Mouse (Mus musculus) cortical plate, adult 2 months (tissue): Measurements from ENCODE around the gene Rsf1. TPM values are rescaled to one million over a fixed set of nuclear protein-coding genes. Genes with fewer than 3 reads are reported as not detected.

Experiments used
- H3K27ac ChIP-seq: fragments of 200-500 bp; 2 replicates; pipeline ENCODE4 v1.5.1; 2012; ENCODE audit warnings: low read length, control low read depth, inconsistent platforms; ENCODE audit not compliant: insufficient read depth
- H3K4me1 ChIP-seq: fragments of 200-500 bp; 2 replicates; pipeline ENCODE4 v1.6.1; 2011; ENCODE audit warnings: low read length; ENCODE audit not compliant: control insufficient read depth, insufficient read depth
- H3K4me3 ChIP-seq: fragments of 200-500 bp; 2 replicates; pipeline ENCODE4 v1.5.1; 2011; ENCODE audit warnings: mild to moderate bottlenecking, low read length, control low read depth; ENCODE audit not compliant: insufficient read depth
- CTCF ChIP-seq: fragments of 200-500 bp; IDR thresholded peaks from 2 replicates; pipeline ENCODE4 v1.5.1; 2011; ENCODE audit warnings: mild to moderate bottlenecking, control low read depth, low read length; ENCODE audit not compliant: insufficient read depth; ENCODE audit errors: extremely low read depth
- POLR2A ChIP-seq: fragments of 200-500 bp; IDR thresholded peaks from 2 replicates; pipeline ENCODE4 v1.6.1; 2011; ENCODE audit warnings: mild to moderate bottlenecking, low read length, control low read depth; ENCODE audit not compliant: insufficient read depth; ENCODE audit errors: extremely low read depth
- polyA plus RNA-seq: library from polyadenylated mRNA; depleted of rRNA; stranded (reverse); fragments of >200 nt; gene quantifications from 2 replicates; pipeline ENCODE4 v1.2.3, GENCODE M21; 2012; rRNA removed

Gene Rsf1
- 14.0 and 14.8 TPM in 2 replicates for polyA plus RNA-seq

- Histone ChIP-seq H3K27ac (peak within 1 kb of the TSS; percentile 86), H3K4me1 (peaks cover 2% of the 10 kb centered on the region; the same call in 1 of the 2 replicates), H3K4me3 (peak within 1 kb of the TSS; percentile 58)
- TF ChIP-seq POLR2A (peak; percentile 95), CTCF (peak; percentile 61)
Measured at GRCm38 (mm10) chr7:97579067-97579975, at the start of gene Rsf1, which contains the start of gene Aamdc. Gene Rsf1 (plus strand): TSS chr7:97579889. Gene Aamdc (minus strand): TSS chr7:97579497.

- Histone ChIP-seq H3K27ac (no peak overlapping the region), H3K4me1 (no peaks in the 10 kb centered on the region), H3K4me3 (no peak overlapping the region)
- TF ChIP-seq CTCF = no peak
- no peak for TF ChIP-seq POLR2A
Measured at GRCm38 (mm10) chr7:97535531-97535930, 44.2 kb upstream of the Rsf1 start.

- H3K27ac ChIP-seq = no peak overlapping the region
- H3K4me1 ChIP-seq = no peaks in the 10 kb centered on the region
- TF ChIP-seq CTCF = no peak
- no peak for TF ChIP-seq POLR2A
- H3K4me3 ChIP-seq = no peak overlapping the region
Measured at GRCm38 (mm10) chr7:97536571-97536970, 43.1 kb upstream of the Rsf1 start.

- no peak overlapping the region for H3K4me3 ChIP-seq
- no peaks in the 10 kb centered on the region for H3K4me1 ChIP-seq
- H3K27ac ChIP-seq = no peak overlapping the region
- no peak for TF ChIP-seq POLR2A
- TF ChIP-seq CTCF = no peak
Measured at GRCm38 (mm10) chr7:97546462-97546861, 33.2 kb upstream of the Rsf1 start.

GRCm38 (mm10) chr7:97549301-97549700, 30.4 kb upstream of the Rsf1 start:
- H3K4me3 ChIP-seq = no peak overlapping the region
- H3K27ac ChIP-seq = no peak overlapping the region
- H3K4me1 ChIP-seq = no peaks in the 10 kb centered on the region
- TF ChIP-seq POLR2A (no peak), CTCF (no peak)

- Histone ChIP-seq H3K4me1 (no peaks in the 10 kb centered on the region), H3K4me3 (no peak overlapping the region), H3K27ac (no peak overlapping the region)
- TF ChIP-seq POLR2A (no peak), CTCF (no peak)
Measured at GRCm38 (mm10) chr7:97550673-97551072, 29.0 kb upstream of the Rsf1 start.

- TF ChIP-seq POLR2A (no peak), CTCF (no peak)
- H3K4me3 ChIP-seq = no peak overlapping the region
- H3K27ac ChIP-seq = no peak overlapping the region
- H3K4me1 ChIP-seq = no peaks in the 10 kb centered on the region
Measured at GRCm38 (mm10) chr7:97563576-97563975, 16.1 kb upstream of the Rsf1 start.

- Histone ChIP-seq H3K4me3 (no peak overlapping the region), H3K27ac (no peak overlapping the region), H3K4me1 (no peaks in the 10 kb centered on the region)
- no peak for TF ChIP-seq CTCF
- no peak for TF ChIP-seq POLR2A
Measured at GRCm38 (mm10) chr7:97569372-97569771, 10.3 kb upstream of the Rsf1 start.

GRCm38 (mm10) chr7:97570389-97570788, 9.3 kb upstream of the Rsf1 start:
- H3K4me1 ChIP-seq = no peaks in the 10 kb centered on the region
- H3K27ac ChIP-seq = no peak overlapping the region
- TF ChIP-seq CTCF (no peak), POLR2A (no peak)
- H3K4me3 ChIP-seq = no peak overlapping the region
